Mouse (Mus musculus) erythroblast, embryonic 14.5 days (primary cell): ENCODE results near the gene Olfr18.

ENCODE experiments used
- GATA1 ChIP-seq: IDR thresholded peaks from 2 replicates; pipeline ENCODE4 v1.6.1; 2012; ENCODE audit warnings: low read length, inconsistent platforms, mixed read lengths
- TAL1 ChIP-seq: IDR thresholded peaks from 3 replicates; pipeline ENCODE4 v1.6.1; 2012; ENCODE audit warnings: low read length, inconsistent platforms, mixed read lengths

GRCm38 (mm10) chr9:20383659-20384058, 47.8 kb upstream of the Olfr18 start:
- TF ChIP-seq GATA1 (no peak), TAL1 (no peak)
